Mouse (Mus musculus) stomach, postnatal 0 days (tissue): Measurements from ENCODE around the gene Cstl1.

Experiments
- CTCF ChIP-seq: IDR thresholded peaks from 2 replicates; pipeline ENCODE4 v1.5.1; 2016; ENCODE audit warnings: antibody characterized with exemption, low read depth, mild to moderate bottlenecking, moderate library complexity
- EP300 ChIP-seq: optimal IDR thresholded peaks from 2 replicates; pipeline ENCODE3; 2016; ENCODE audit warnings: antibody characterized with exemption

- TF ChIP-seq CTCF: no peak
- no peak for TF ChIP-seq EP300
Measured at GRCm38 (mm10) chr2:148798485-148798884, 48.3 kb downstream of the Cstl1 start, which contains the start of gene Cst8.
